Mouse (Mus musculus) MEL (cell line): ENCODE results near the gene Chl1. TPM values are rescaled to one million over a fixed set of nuclear protein-coding genes. Genes with fewer than 3 reads are reported as not detected.

Source experiments
- DNase-seq: peaks from one replicate; pipeline ENCODE4 v3.0.0; 2011; ENCODE audit warnings: low read depth, low spot score
- H3K27ac ChIP-seq: 2 replicates; pipeline ENCODE4 v1.5.1; 2012; ENCODE audit warnings: low read depth, mild to moderate bottlenecking, control low read depth, low read length, moderate library complexity; ENCODE audit not compliant: control insufficient read depth
- H3K27me3 ChIP-seq, 2 experiments: fragments of 150-350 bp in 1 of 2; sonication (generic) in 1 of 2; 2 replicates each; pipeline ENCODE4 v1.6.1; 2012; ENCODE audit warnings: low read length in 2 of 2, mild to moderate bottlenecking in 2 of 2, improper control_type of control experiment in 1 of 2, moderate library complexity in 1 of 2; ENCODE audit not compliant: insufficient read depth in 2 of 2, control insufficient read depth in 1 of 2
- H3K36me3 ChIP-seq, 2 experiments: 2 replicates each; pipeline ENCODE4 v1.6.1; 2012 to 2014; ENCODE audit warnings: low read length in 2 of 2, improper control_type of control experiment in 1 of 2, inconsistent platforms in 1 of 2, mild to moderate bottlenecking in 1 of 2; ENCODE audit not compliant: insufficient read depth in 2 of 2, control insufficient read depth in 1 of 2
- H3K4me1 ChIP-seq, 2 experiments: fragments of 150-350 bp in 1 of 2; sonication (generic) in 1 of 2; 2 replicates each; pipeline ENCODE4 v1.6.1; 2012; ENCODE audit warnings: low read length in 2 of 2, improper control_type of control experiment in 1 of 2, mild to moderate bottlenecking in 1 of 2; ENCODE audit not compliant: insufficient read depth in 2 of 2, control insufficient read depth in 1 of 2
- H3K4me3 ChIP-seq, 2 experiments: fragments of 150-350 bp in 1 of 2; sonication (generic) in 1 of 2; 2 replicates each; pipeline ENCODE4 v1.5.1; 2012; ENCODE audit warnings: low read depth in 2 of 2, low read length in 2 of 2, mild to moderate bottlenecking in 2 of 2, moderate library complexity in 2 of 2, control low read depth in 1 of 2, improper control_type of control experiment in 1 of 2; ENCODE audit not compliant: control insufficient read depth in 1 of 2, insufficient read depth in 1 of 2
- H3K79me2 ChIP-seq: 2 replicates; pipeline ENCODE4 v1.6.1; 2012; ENCODE audit warnings: mild to moderate bottlenecking, low read length, moderate library complexity; ENCODE audit not compliant: control insufficient read depth, poor library complexity, insufficient read depth
- H3K9ac ChIP-seq: 2 replicates; pipeline ENCODE4 v1.6.1; 2012; ENCODE audit warnings: low read depth, mild to moderate bottlenecking, control low read depth, low read length, moderate library complexity; ENCODE audit not compliant: control insufficient read depth, poor library complexity, severe bottlenecking
- H3K9me3 ChIP-seq: fragments of 150-350 bp; sonication (generic); replicated peaks from 2 replicates; pipeline ENCODE4 v1.6.1; 2012; ENCODE audit warnings: mild to moderate bottlenecking, low read length, improper control_type of control experiment, moderate library complexity; ENCODE audit not compliant: insufficient read depth
- BHLHE40 ChIP-seq: IDR thresholded peaks from 2 replicates; pipeline ENCODE4 v1.6.1; 2012; ENCODE audit warnings: low read depth, mild to moderate bottlenecking, inconsistent platforms, low read length, improper control_type of control experiment, borderline replicate concordance
- CHD2 ChIP-seq: IDR thresholded peaks from 2 replicates; pipeline ENCODE4 v1.6.1; 2011; ENCODE audit warnings: low read length, improper control_type of control experiment
- ETS1 ChIP-seq: IDR thresholded peaks from 2 replicates; pipeline ENCODE4 v1.6.1; 2012; ENCODE audit warnings: low read depth, mild to moderate bottlenecking, inconsistent platforms, low read length, improper control_type of control experiment, moderate library complexity
- GATA1 ChIP-seq: IDR thresholded peaks from 2 replicates; pipeline ENCODE4 v1.6.1; 2011; ENCODE audit warnings: low read depth, low read length, improper control_type of control experiment
- JUND ChIP-seq: IDR thresholded peaks from 2 replicates; pipeline ENCODE4 v1.6.1; 2011; ENCODE audit warnings: low read depth, mild to moderate bottlenecking, improper control_type of control experiment, low read length
- KAT2A ChIP-seq: conservative IDR thresholded peaks from 2 replicates; pipeline ENCODE4 v1.6.1; 2012; ENCODE audit warnings: low read depth, low read length, improper control_type of control experiment, inconsistent platforms
- MAFK ChIP-seq: IDR thresholded peaks from 2 replicates; pipeline ENCODE4 v1.6.1; 2011; ENCODE audit warnings: low read depth, mild to moderate bottlenecking, low read length, improper control_type of control experiment, borderline replicate concordance
- MAX ChIP-seq: IDR thresholded peaks from 2 replicates; pipeline ENCODE4 v1.6.1; 2011; ENCODE audit warnings: low read length, improper control_type of control experiment
- MXI1 ChIP-seq: IDR thresholded peaks from 2 replicates; pipeline ENCODE4 v1.6.1; 2011; ENCODE audit warnings: mild to moderate bottlenecking, low read depth, low read length, improper control_type of control experiment
- MYB ChIP-seq: IDR thresholded peaks from 2 replicates; pipeline ENCODE4 v1.6.1; 2011; ENCODE audit warnings: mild to moderate bottlenecking, low read depth, low read length, improper control_type of control experiment
- POLR2AphosphoS2 ChIP-seq: IDR thresholded peaks from 2 replicates; pipeline ENCODE4 v1.6.1; 2011; ENCODE audit warnings: low read length, improper control_type of control experiment
- SIN3A ChIP-seq: IDR thresholded peaks from 2 replicates; pipeline ENCODE4 v1.6.1; 2012; ENCODE audit warnings: low read length, improper control_type of control experiment, inconsistent platforms
- TCF12 ChIP-seq: IDR thresholded peaks from 2 replicates; pipeline ENCODE4 v1.6.1; 2014; ENCODE audit warnings: low read depth, mild to moderate bottlenecking, inconsistent platforms, low read length, improper control_type of control experiment, moderate library complexity
- USF1 ChIP-seq: IDR thresholded peaks from 2 replicates; pipeline ENCODE4 v1.6.1; 2014; ENCODE audit warnings: low read depth, mild to moderate bottlenecking, inconsistent platforms, low read length, improper control_type of control experiment, moderate library complexity
- USF2 ChIP-seq, 2 experiments: IDR thresholded peaks; 2 replicates each; pipeline ENCODE4 v1.6.1; 2011 to 2012; ENCODE audit warnings: improper control_type of control experiment in 2 of 2, low read length in 2 of 2, borderline replicate concordance in 1 of 2, inconsistent platforms in 1 of 2, low read depth in 1 of 2, mild to moderate bottlenecking in 1 of 2; ENCODE audit not compliant: insufficient read depth in 1 of 2
- ZNF384 ChIP-seq: IDR thresholded peaks from 2 replicates; pipeline ENCODE4 v1.6.1; 2012; ENCODE audit warnings: low read depth, mild to moderate bottlenecking, inconsistent platforms, low read length, improper control_type of control experiment
- polyA plus RNA-seq, 2 experiments: library from polyadenylated mRNA; stranded (reverse) in 1 of 2; unstranded in 1 of 2; fragments of >175 nt in 1 of 2; fragments of >200 nt in 1 of 2; gene quantifications; 2 replicates each; pipeline versions ENCODE4 v1.2.1 to v1.2.4; 2012; ENCODE audit warnings: low replicate concordance in 2 of 2, low read depth in 1 of 2; ENCODE audit not compliant: insufficient read length in 2 of 2, insufficient read depth in 1 of 2, missing spikeins in 1 of 2
- total RNA-seq: library from RNA; depleted of rRNA; stranded (reverse); fragments of 300-350 nt; gene quantifications from 2 replicates; pipeline ENCODE4 v1.2.3, GENCODE M21; 2012

Chl1 gene
- total and polyA plus RNA-seq, 3 experiments: not detected

DNA sequence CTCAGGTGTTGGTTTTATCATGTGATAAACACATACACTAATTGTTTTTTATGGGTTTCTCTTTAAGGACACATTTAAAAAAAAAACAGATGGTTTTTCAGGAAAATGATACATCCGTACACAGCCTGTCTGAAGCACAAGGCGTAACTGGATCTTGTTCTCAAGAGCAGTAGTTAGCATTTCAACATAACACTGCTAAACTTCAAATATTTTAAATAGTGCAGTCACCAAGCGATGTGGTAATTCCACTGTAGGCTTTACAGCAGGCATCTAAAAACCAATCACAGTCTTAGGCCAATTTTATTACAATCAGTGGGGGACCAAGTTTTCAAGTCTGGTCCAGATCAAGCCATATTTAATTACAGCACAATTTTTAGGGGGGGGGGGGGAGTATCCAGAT lies 103.3 kb downstream of the Chl1 start:
- Histone ChIP-seq H3K27me3 (no peaks in the 10 kb centered on the region), H3K36me3 (no peaks in the 10 kb centered on the region), H3K9ac (no peak overlapping the region), H3K27ac (no peak overlapping the region), H3K4me3 (no peak overlapping the region), H3K79me2 (no peaks in the 10 kb centered on the region), H3K4me1 (no peaks in the 10 kb centered on the region), H3K9me3 (no peaks in the 10 kb centered on the region)
- no peak for DNase-seq
- no peak for TF ChIP-seq JUND

DNA sequence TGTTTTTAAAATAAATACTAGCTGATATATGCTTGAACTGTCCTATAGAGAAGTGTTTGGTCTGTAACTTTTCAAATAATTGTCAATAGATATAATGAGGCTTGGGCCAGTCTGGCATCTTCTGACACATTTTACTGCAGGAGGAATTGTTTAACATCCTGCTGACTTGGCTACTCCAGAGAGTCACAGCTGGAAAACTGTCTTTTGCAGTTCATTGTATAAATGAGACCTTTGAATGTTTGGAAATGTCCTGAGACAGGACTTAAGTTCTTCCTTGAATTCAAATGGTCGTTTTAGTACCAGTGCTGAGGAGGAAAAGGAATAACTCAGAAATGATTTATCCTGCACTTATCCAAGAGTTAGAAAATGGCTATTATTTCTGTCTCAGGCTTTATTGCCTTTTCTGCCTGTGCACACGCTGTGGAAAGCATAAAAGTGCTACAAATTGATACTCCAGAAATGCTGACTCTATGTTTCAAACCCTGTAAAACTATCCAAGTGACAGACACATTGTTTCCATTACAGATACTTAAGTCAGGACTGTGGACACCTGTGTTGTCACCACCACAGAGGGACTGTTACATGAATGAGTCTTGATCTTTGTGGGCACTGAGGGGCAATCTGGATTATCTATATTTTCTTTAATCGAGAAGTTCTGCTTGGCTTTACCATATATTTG lies 105.7 kb downstream of the Chl1 start:
- no peak for DNase-seq
- no peak for TF ChIP-seq ETS1
- TF ChIP-seq POLR2AphosphoS2: no peak
- TF ChIP-seq SIN3A: no peak
- no peak for TF ChIP-seq GATA1
- no peak for TF ChIP-seq USF2 (IDR thresholded peaks at IDR 0.05; ENCODE audit: borderline replicate concordance in 1 of 2, insufficient read depth in 1 of 2, low read depth in 1 of 2, low read length in 2 of 2)
- TF ChIP-seq KAT2A: no peak
- no peak for TF ChIP-seq MXI1
- TF ChIP-seq USF1: no peak
- TF ChIP-seq TCF12: no peak
- no peak for TF ChIP-seq MAX
- no peak for TF ChIP-seq BHLHE40
- no peak for TF ChIP-seq MYB
- no peak for TF ChIP-seq ZNF384
- TF ChIP-seq CHD2: no peak
- no peak for TF ChIP-seq MAFK
- no peak for TF ChIP-seq JUND
- H3K27ac ChIP-seq: no peak overlapping the region

More for the DNA sequence above, 105.7 kb downstream of the Chl1 start:
- H3K36me3 ChIP-seq: no peaks in the 10 kb centered on the region
- no peaks in the 10 kb centered on the region for H3K27me3 ChIP-seq
- no peaks in the 10 kb centered on the region for H3K4me1 ChIP-seq
- no peak overlapping the region for H3K4me3 ChIP-seq
- H3K79me2 ChIP-seq: no peaks in the 10 kb centered on the region
- H3K9me3 ChIP-seq: no peaks in the 10 kb centered on the region
- no peak overlapping the region for H3K9ac ChIP-seq
